Mouse (Mus musculus): ENCODE data around the gene Gltp. TPM values are rescaled to one million over a fixed set of nuclear protein-coding genes. Genes with fewer than 3 reads are reported as not detected.

The Gltp gene
- polyA plus RNA-seq, 1 experiment from 2014 or later, result 81.9 TPM

GRCm38 (mm10) chr5:114657426-114657825 lies 33.4 kb downstream of the Gltp start:
- Histone ChIP-seq H3K9ac (ENCODE audit: low read length) (no peak overlapping the region), H3K4me3 (ENCODE audit: low read depth, low read length) (0 out of 2 replicates have a peak overlapping the region, but pooled peaks have one; percentile 36), H3K9me3 (ENCODE audit: control insufficient read depth, low read length) (no peaks in the 10 kb centered on the region), H3K4me1 (replicated peaks; ENCODE audit: control insufficient read depth, insufficient read depth, low read length) (peaks cover 11% of the 10 kb centered on the region), H3K4me2 (ENCODE audit: low read depth, low read length, severe bottlenecking) (no peak overlapping the region), H3K27ac (ENCODE audit: low read depth, low read length) (no peak overlapping the region), H3K27me3 (ENCODE audit: control insufficient read depth, insufficient read depth, low read length) (peaks cover 31% of the 10 kb centered on the region), H3K36me3 (ENCODE audit: control insufficient read depth, insufficient read depth, low read length) (no peaks in the 10 kb centered on the region)
- 34% methylated on average over 10 of the region's 10 CpGs for WGBS
- ATAC-seq (replicated peaks; ENCODE audit: low FRiP score), result no peak
- DNase-seq (ENCODE audit: low spot score), result no peak

GRCm38 (mm10) chr5:114656305-114656704 lies 34.5 kb downstream of the Gltp start:
- H3K9ac ChIP-seq (ENCODE audit: low read length), result no peak overlapping the region
- no peak overlapping the region for H3K27ac ChIP-seq (ENCODE audit: low read depth, low read length)
- 82% methylated on average over 7 of the region's 7 CpGs for WGBS
- H3K4me3 ChIP-seq (ENCODE audit: low read depth, low read length), result no peak overlapping the region
- DNase-seq (ENCODE audit: low spot score), result no peak
- H3K4me1 ChIP-seq (replicated peaks; ENCODE audit: control insufficient read depth, insufficient read depth, low read length), result peaks cover 11% of the 10 kb centered on the region
- H3K4me2 ChIP-seq (ENCODE audit: low read depth, low read length, severe bottlenecking), result no peak overlapping the region
- no peaks in the 10 kb centered on the region for H3K9me3 ChIP-seq (ENCODE audit: control insufficient read depth, low read length)
- no peak for ATAC-seq (replicated peaks; ENCODE audit: low FRiP score)
- H3K36me3 ChIP-seq (ENCODE audit: control insufficient read depth, insufficient read depth, low read length), result no peaks in the 10 kb centered on the region
- H3K27me3 ChIP-seq (ENCODE audit: control insufficient read depth, insufficient read depth, low read length), result peaks cover 31% of the 10 kb centered on the region

GRCm38 (mm10) chr5:114655721-114656120 lies 35.1 kb downstream of the Gltp start:
- Histone ChIP-seq H3K9me3 (ENCODE audit: control insufficient read depth, low read length) (no peaks in the 10 kb centered on the region), H3K4me1 (replicated peaks; ENCODE audit: control insufficient read depth, insufficient read depth, low read length) (peaks cover 11% of the 10 kb centered on the region), H3K9ac (ENCODE audit: low read length) (no peak overlapping the region), H3K4me2 (ENCODE audit: low read depth, low read length, severe bottlenecking) (no peak overlapping the region), H3K36me3 (ENCODE audit: control insufficient read depth, insufficient read depth, low read length) (no peaks in the 10 kb centered on the region), H3K4me3 (ENCODE audit: low read depth, low read length) (no peak overlapping the region), H3K27me3 (ENCODE audit: control insufficient read depth, insufficient read depth, low read length) (peaks cover 31% of the 10 kb centered on the region), H3K27ac (ENCODE audit: low read depth, low read length) (no peak overlapping the region)
- DNase-seq (ENCODE audit: low spot score) (no peak), ATAC-seq (replicated peaks; ENCODE audit: low FRiP score) (no peak)
- 91% methylated on average over 5 of the region's 5 CpGs for WGBS

GRCm38 (mm10) chr5:114653656-114654437 lies 36.9 kb downstream of the Gltp start:
- H3K9me3 ChIP-seq (ENCODE audit: control insufficient read depth, low read length), result no peaks in the 10 kb centered on the region
- no peak overlapping the region for H3K4me2 ChIP-seq (ENCODE audit: low read depth, low read length, severe bottlenecking)
- peaks cover 25% of the 10 kb centered on the region for H3K27me3 ChIP-seq (ENCODE audit: control insufficient read depth, insufficient read depth, low read length)
- no peak overlapping the region for H3K4me3 ChIP-seq (ENCODE audit: low read depth, low read length)
- H3K9ac ChIP-seq (ENCODE audit: low read length), result no peak overlapping the region
- ATAC-seq (replicated peaks; ENCODE audit: low FRiP score), result no peak
- no peak overlapping the region for H3K27ac ChIP-seq (ENCODE audit: low read depth, low read length)
- H3K4me1 ChIP-seq (replicated peaks; ENCODE audit: control insufficient read depth, insufficient read depth, low read length), result peaks cover 11% of the 10 kb centered on the region
- no peak for DNase-seq (ENCODE audit: low spot score)
- WGBS, result 70% methylated on average over 12 of the region's 15 CpGs
- no peaks in the 10 kb centered on the region for H3K36me3 ChIP-seq (ENCODE audit: control insufficient read depth, insufficient read depth, low read length)

- WGBS, result 24% methylated on average over 3 of the region's 3 CpGs
- no peak overlapping the region for H3K4me3 ChIP-seq (ENCODE audit: low read depth, low read length)
- H3K9me3 ChIP-seq (ENCODE audit: control insufficient read depth, low read length), result no peaks in the 10 kb centered on the region
- DNase-seq (ENCODE audit: low spot score) (no peak), ATAC-seq (replicated peaks; ENCODE audit: low FRiP score) (no peak)
- no peak overlapping the region for H3K27ac ChIP-seq (ENCODE audit: low read depth, low read length)
- no peaks in the 10 kb centered on the region for H3K36me3 ChIP-seq (ENCODE audit: control insufficient read depth, insufficient read depth, low read length)
- no peak overlapping the region for H3K4me2 ChIP-seq (ENCODE audit: low read depth, low read length, severe bottlenecking)
- H3K9ac ChIP-seq (ENCODE audit: low read length), result no peak overlapping the region
- peaks cover 8% of the 10 kb centered on the region for H3K4me1 ChIP-seq (replicated peaks; ENCODE audit: control insufficient read depth, insufficient read depth, low read length)
- peaks cover 2% of the 10 kb centered on the region for H3K27me3 ChIP-seq (ENCODE audit: control insufficient read depth, insufficient read depth, low read length)
Measured at GRCm38 (mm10) chr5:114651449-114651848, 39.3 kb downstream of the Gltp start.

- Histone ChIP-seq H3K4me3 (ENCODE audit: low read depth, low read length) (no peak overlapping the region), H3K27me3 (ENCODE audit: control insufficient read depth, insufficient read depth, low read length) (no peaks in the 10 kb centered on the region; the same call in 1 of the 2 replicates), H3K4me2 (ENCODE audit: low read depth, low read length, severe bottlenecking) (no peak overlapping the region), H3K9ac (ENCODE audit: low read length) (no peak overlapping the region), H3K27ac (ENCODE audit: low read depth, low read length) (no peak overlapping the region), H3K36me3 (ENCODE audit: control insufficient read depth, insufficient read depth, low read length) (no peaks in the 10 kb centered on the region), H3K4me1 (replicated peaks; ENCODE audit: control insufficient read depth, insufficient read depth, low read length) (peaks cover 8% of the 10 kb centered on the region), H3K9me3 (ENCODE audit: control insufficient read depth, low read length) (no peaks in the 10 kb centered on the region)
- no peak for ATAC-seq (replicated peaks; ENCODE audit: low FRiP score)
- 49% methylated on average over 14 of the region's 14 CpGs for WGBS
- DNase-seq (ENCODE audit: low spot score), result peak; percentile 50
Measured at GRCm38 (mm10) chr5:114651002-114651401, 39.8 kb downstream of the Gltp start.

GRCm38 (mm10) chr5:114648728-114649311 lies 42.0 kb downstream of the Gltp start:
- Histone ChIP-seq H3K4me2 (ENCODE audit: low read depth, low read length, severe bottlenecking) (no peak overlapping the region), H3K9ac (ENCODE audit: low read length) (no peak overlapping the region), H3K9me3 (ENCODE audit: control insufficient read depth, low read length) (no peaks in the 10 kb centered on the region), H3K4me3 (ENCODE audit: low read depth, low read length) (no peak overlapping the region), H3K27ac (ENCODE audit: low read depth, low read length) (no peak overlapping the region), H3K4me1 (replicated peaks; ENCODE audit: control insufficient read depth, insufficient read depth, low read length) (peaks cover 8% of the 10 kb centered on the region), H3K27me3 (ENCODE audit: control insufficient read depth, insufficient read depth, low read length) (no peaks in the 10 kb centered on the region; the same call in 1 of the 2 replicates), H3K36me3 (ENCODE audit: control insufficient read depth, insufficient read depth, low read length) (no peaks in the 10 kb centered on the region)
- 68% methylated on average over 11 of the region's 11 CpGs for WGBS
- no peak for DNase-seq (ENCODE audit: low spot score)
- ATAC-seq (replicated peaks; ENCODE audit: low FRiP score), result no peak

- H3K9me3 ChIP-seq (ENCODE audit: control insufficient read depth, low read length), result no peaks in the 10 kb centered on the region
- H3K27me3 ChIP-seq (ENCODE audit: control insufficient read depth, insufficient read depth, low read length), result no peaks in the 10 kb centered on the region; the same call in 1 of the 2 replicates
- 2% methylated on average over 27 of the region's 27 CpGs for WGBS
- H3K27ac ChIP-seq (ENCODE audit: low read depth, low read length), result no peak overlapping the region
- H3K36me3 ChIP-seq (ENCODE audit: control insufficient read depth, insufficient read depth, low read length), result no peaks in the 10 kb centered on the region
- DNase-seq (ENCODE audit: low spot score) (peak; percentile 71), ATAC-seq (replicated peaks; ENCODE audit: low FRiP score) (peak; percentile 66)
- H3K9ac ChIP-seq (ENCODE audit: low read length), result peak overlapping the region; percentile 39
- peak overlapping the region; percentile 17 for H3K4me3 ChIP-seq (ENCODE audit: low read depth, low read length)
- peak overlapping the region; percentile 56 for H3K4me2 ChIP-seq (ENCODE audit: low read depth, low read length, severe bottlenecking)
- peaks cover 8% of the 10 kb centered on the region for H3K4me1 ChIP-seq (replicated peaks; ENCODE audit: control insufficient read depth, insufficient read depth, low read length)
Measured at GRCm38 (mm10) chr5:114647211-114647974, 43.4 kb downstream of the Gltp start.
